Mouse (Mus musculus): ENCODE results near the gene Entpd8. TPM values are rescaled to one million over a fixed set of nuclear protein-coding genes. Genes with fewer than 3 reads are reported as not detected.

The Entpd8 gene
- polyA plus RNA-seq, 1 experiment: 0.14 TPM

- TF ChIP-seq CTCF (IDR thresholded peaks at IDR 0.05; ENCODE audit: extremely low read depth, insufficient read depth, insufficient read length, insufficient replicate concordance) (no peak), POLR2A (IDR thresholded peaks at IDR 0.05; ENCODE audit: low read depth, low read length) (no peak)
- no peak for DNase-seq (ENCODE audit: low read depth in 1 of 2, low spot score in 2 of 2)
- H3K27me3 ChIP-seq (ENCODE audit: control insufficient read depth, insufficient read depth, low read length): no peaks in the 10 kb centered on the region
- 86% methylated on average over 3 of the region's 3 CpGs for WGBS
- no peaks in the 10 kb centered on the region for H3K4me1 ChIP-seq (ENCODE audit: control insufficient read depth, insufficient read depth, insufficient read length)
- no peak overlapping the region for H3K4me3 ChIP-seq (ENCODE audit: extremely low read depth, insufficient read depth, insufficient read length)
- no peaks in the 10 kb centered on the region for H3K36me3 ChIP-seq (ENCODE audit: control insufficient read depth, insufficient read depth, low read length)
- H3K27ac ChIP-seq (ENCODE audit: insufficient read depth, low read length): no peak overlapping the region
Observed at GRCm38 (mm10) chr2:25088636-25089035, 8.5 kb downstream of the Entpd8 start.

- H3K27me3 ChIP-seq (ENCODE audit: control insufficient read depth, insufficient read depth, low read length): no peaks in the 10 kb centered on the region
- no peak overlapping the region for H3K4me3 ChIP-seq (ENCODE audit: extremely low read depth, insufficient read depth, insufficient read length)
- H3K4me1 ChIP-seq (ENCODE audit: control insufficient read depth, insufficient read depth, insufficient read length): no peaks in the 10 kb centered on the region
- no peak overlapping the region for H3K27ac ChIP-seq (ENCODE audit: insufficient read depth, low read length)
- H3K36me3 ChIP-seq (ENCODE audit: control insufficient read depth, insufficient read depth, low read length): no peaks in the 10 kb centered on the region
- 57% methylated on average over 17 of the region's 17 CpGs for WGBS
- TF ChIP-seq CTCF (IDR thresholded peaks at IDR 0.05; ENCODE audit: extremely low read depth, insufficient read depth, insufficient read length, insufficient replicate concordance): no peak
- no peak for DNase-seq (ENCODE audit: low read depth in 1 of 2, low spot score in 2 of 2)
Observed at GRCm38 (mm10) chr2:25094785-25095108, 14.6 kb downstream of the Entpd8 start.

- TF ChIP-seq CTCF (IDR thresholded peaks at IDR 0.05; ENCODE audit: extremely low read depth, insufficient read depth, insufficient read length, insufficient replicate concordance) (no peak), POLR2A (IDR thresholded peaks at IDR 0.05; ENCODE audit: low read depth, low read length) (no peak)
- WGBS: 56% methylated on average over 28 of the region's 28 CpGs
- Histone ChIP-seq H3K36me3 (ENCODE audit: control insufficient read depth, insufficient read depth, low read length) (no peaks in the 10 kb centered on the region), H3K27me3 (ENCODE audit: control insufficient read depth, insufficient read depth, low read length) (no peaks in the 10 kb centered on the region), H3K4me3 (ENCODE audit: extremely low read depth, insufficient read depth, insufficient read length) (no peak within 1 kb of the TSS), H3K4me1 (ENCODE audit: control insufficient read depth, insufficient read depth, insufficient read length) (no peaks in the 10 kb centered on the region), H3K27ac (ENCODE audit: insufficient read depth, low read length) (no peak within 1 kb of the TSS)
- DNase-seq (ENCODE audit: low read depth in 1 of 2, low spot score in 2 of 2): no peak
Observed at GRCm38 (mm10) chr2:25095109-25095850, 15.2 kb downstream of the Entpd8 start, which contains the start of gene Noxa1. TSS of gene Noxa1 (minus strand) at chr2:25095149.

GRCm38 (mm10) chr2:25098005-25098615 is 18.0 kb downstream of the Entpd8 start:
- no peak for DNase-seq (ENCODE audit: low read depth in 1 of 2, low spot score in 2 of 2)
- no peak for TF ChIP-seq CTCF (IDR thresholded peaks at IDR 0.05; ENCODE audit: extremely low read depth, insufficient read depth, insufficient read length, insufficient replicate concordance)
- no peak for TF ChIP-seq POLR2A (IDR thresholded peaks at IDR 0.05; ENCODE audit: low read depth, low read length)
- H3K36me3 ChIP-seq (ENCODE audit: control insufficient read depth, insufficient read depth, low read length): no peaks in the 10 kb centered on the region
- 76% methylated on average over 3 of the region's 3 CpGs for WGBS
- H3K27ac ChIP-seq (ENCODE audit: insufficient read depth, low read length): no peak overlapping the region
- H3K4me1 ChIP-seq (ENCODE audit: control insufficient read depth, insufficient read depth, insufficient read length): no peaks in the 10 kb centered on the region
- no peaks in the 10 kb centered on the region for H3K27me3 ChIP-seq (ENCODE audit: control insufficient read depth, insufficient read depth, low read length)
- no peak overlapping the region for H3K4me3 ChIP-seq (ENCODE audit: extremely low read depth, insufficient read depth, insufficient read length)

- TF ChIP-seq CTCF (IDR thresholded peaks at IDR 0.05; ENCODE audit: extremely low read depth, insufficient read depth, insufficient read length, insufficient replicate concordance) (no peak), POLR2A (IDR thresholded peaks at IDR 0.05; ENCODE audit: low read depth, low read length) (no peak)
- 59% methylated on average over 5 of the region's 5 CpGs for WGBS
- DNase-seq (ENCODE audit: low read depth in 1 of 2, low spot score in 2 of 2): no peak
- H3K27ac ChIP-seq (ENCODE audit: insufficient read depth, low read length): no peak overlapping the region
- H3K27me3 ChIP-seq (ENCODE audit: control insufficient read depth, insufficient read depth, low read length): no peaks in the 10 kb centered on the region
- H3K4me3 ChIP-seq (ENCODE audit: extremely low read depth, insufficient read depth, insufficient read length): no peak overlapping the region
- H3K36me3 ChIP-seq (ENCODE audit: control insufficient read depth, insufficient read depth, low read length): no peaks in the 10 kb centered on the region
- no peaks in the 10 kb centered on the region for H3K4me1 ChIP-seq (ENCODE audit: control insufficient read depth, insufficient read depth, insufficient read length)
Observed at GRCm38 (mm10) chr2:25098956-25099355, 18.9 kb downstream of the Entpd8 start.

- H3K27ac ChIP-seq (ENCODE audit: insufficient read depth, low read length): no peak overlapping the region
- no peaks in the 10 kb centered on the region for H3K27me3 ChIP-seq (ENCODE audit: control insufficient read depth, insufficient read depth, low read length)
- no peaks in the 10 kb centered on the region for H3K36me3 ChIP-seq (ENCODE audit: control insufficient read depth, insufficient read depth, low read length)
- no peak overlapping the region for H3K4me3 ChIP-seq (ENCODE audit: extremely low read depth, insufficient read depth, insufficient read length)
- no peak for TF ChIP-seq CTCF (IDR thresholded peaks at IDR 0.05; ENCODE audit: extremely low read depth, insufficient read depth, insufficient read length, insufficient replicate concordance)
- no peak for TF ChIP-seq POLR2A (IDR thresholded peaks at IDR 0.05; ENCODE audit: low read depth, low read length)
- WGBS: 74% methylated on average over 3 of the region's 3 CpGs
- DNase-seq (ENCODE audit: low read depth in 1 of 2, low spot score in 2 of 2): no peak
- H3K4me1 ChIP-seq (ENCODE audit: control insufficient read depth, insufficient read depth, insufficient read length): no peaks in the 10 kb centered on the region
Observed at GRCm38 (mm10) chr2:25099703-25100102, 19.6 kb downstream of the Entpd8 start.

GRCm38 (mm10) chr2:25104122-25104521 is 24.0 kb downstream of the Entpd8 start:
- DNase-seq (ENCODE audit: low read depth in 1 of 2, low spot score in 2 of 2): no peak
- no peak overlapping the region for H3K27ac ChIP-seq (ENCODE audit: insufficient read depth, low read length)
- no peaks in the 10 kb centered on the region for H3K27me3 ChIP-seq (ENCODE audit: control insufficient read depth, insufficient read depth, low read length)
- no peaks in the 10 kb centered on the region for H3K36me3 ChIP-seq (ENCODE audit: control insufficient read depth, insufficient read depth, low read length)
- H3K4me1 ChIP-seq (ENCODE audit: control insufficient read depth, insufficient read depth, insufficient read length): no peaks in the 10 kb centered on the region
- 92% methylated on average over 2 of the region's 2 CpGs for WGBS
- no peak overlapping the region for H3K4me3 ChIP-seq (ENCODE audit: extremely low read depth, insufficient read depth, insufficient read length)
- no peak for TF ChIP-seq CTCF (IDR thresholded peaks at IDR 0.05; ENCODE audit: extremely low read depth, insufficient read depth, insufficient read length, insufficient replicate concordance)
- no peak for TF ChIP-seq POLR2A (IDR thresholded peaks at IDR 0.05; ENCODE audit: low read depth, low read length)
